Mouse (Mus musculus): ENCODE data around the gene Dcakd. TPM values are rescaled to one million over a fixed set of nuclear protein-coding genes. Genes with fewer than 3 reads are reported as not detected.
A peak's percentile ranks its signal among the peaks of the same experiment; 100 is the strongest.
"Not testable (repeated sequence)": the region's sequence is repeated elsewhere in the genome, so short reads cannot be mapped to it uniquely, and the experiment has no call there.

Gene Dcakd
- total RNA-seq, 4 experiments from 2014 or later: 55.2 to 71.2 (median 63.6) TPM

DNA sequence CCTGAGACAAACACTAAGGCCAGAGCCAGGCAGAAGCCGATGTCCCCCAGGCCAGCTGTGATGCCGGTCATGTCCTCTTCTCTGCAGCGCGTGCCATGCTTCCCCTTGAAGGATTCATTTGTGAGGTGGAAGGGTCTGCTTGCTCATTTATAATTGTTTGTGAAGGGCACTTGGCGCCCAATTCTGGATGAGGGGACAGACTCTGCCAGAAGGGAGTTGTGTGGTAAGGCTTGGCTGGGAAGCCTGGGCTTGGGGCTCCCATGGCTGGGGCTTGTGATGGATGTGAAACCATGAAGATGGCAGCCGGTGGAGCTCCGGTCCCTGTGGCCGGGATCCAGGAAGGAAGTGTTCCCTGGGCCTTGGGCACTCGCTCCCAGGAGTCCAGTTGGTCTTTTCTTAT, 44.0 kb downstream of the Dcakd start:
- no peak for DNase-seq (ENCODE audit: low spot score in 2 of 2)

DNA sequence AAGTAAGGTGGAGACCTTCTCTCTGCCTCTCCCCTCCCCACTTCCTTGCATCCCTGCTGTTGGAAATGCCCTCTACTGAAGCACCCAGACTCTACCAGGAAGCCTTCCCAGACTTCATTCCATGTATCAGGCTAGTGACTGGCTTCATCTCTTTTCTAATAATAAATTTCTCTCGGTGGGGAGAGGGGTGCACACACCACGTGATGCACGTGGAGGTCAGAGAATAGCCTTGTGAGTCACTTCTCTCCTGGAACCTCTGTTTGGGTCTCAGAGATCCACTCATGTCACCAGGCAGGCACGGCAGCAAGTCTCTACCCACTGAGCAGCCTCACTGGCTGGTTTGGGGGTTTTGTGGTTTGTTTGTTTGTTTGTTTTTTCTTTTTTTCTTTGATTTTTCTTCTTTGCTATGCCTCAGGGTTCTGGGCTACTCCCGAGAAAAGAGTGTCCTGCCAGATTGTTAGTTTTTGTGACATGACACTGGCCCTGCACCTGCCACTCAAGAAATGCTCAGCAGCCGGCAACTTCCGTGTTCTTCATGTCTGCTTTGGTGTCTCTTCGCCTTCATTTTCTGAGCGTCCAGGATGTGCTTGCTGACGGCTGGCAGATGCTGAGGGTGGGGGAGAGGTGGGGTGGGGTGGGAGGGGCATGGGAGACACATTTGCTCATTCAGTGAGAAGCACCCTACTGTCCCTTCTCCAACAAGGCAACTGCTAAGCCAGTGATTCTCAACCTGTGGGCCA, 46.8 kb downstream of the Dcakd start:
- no peak for DNase-seq (ENCODE audit: low spot score in 2 of 2)

DNA sequence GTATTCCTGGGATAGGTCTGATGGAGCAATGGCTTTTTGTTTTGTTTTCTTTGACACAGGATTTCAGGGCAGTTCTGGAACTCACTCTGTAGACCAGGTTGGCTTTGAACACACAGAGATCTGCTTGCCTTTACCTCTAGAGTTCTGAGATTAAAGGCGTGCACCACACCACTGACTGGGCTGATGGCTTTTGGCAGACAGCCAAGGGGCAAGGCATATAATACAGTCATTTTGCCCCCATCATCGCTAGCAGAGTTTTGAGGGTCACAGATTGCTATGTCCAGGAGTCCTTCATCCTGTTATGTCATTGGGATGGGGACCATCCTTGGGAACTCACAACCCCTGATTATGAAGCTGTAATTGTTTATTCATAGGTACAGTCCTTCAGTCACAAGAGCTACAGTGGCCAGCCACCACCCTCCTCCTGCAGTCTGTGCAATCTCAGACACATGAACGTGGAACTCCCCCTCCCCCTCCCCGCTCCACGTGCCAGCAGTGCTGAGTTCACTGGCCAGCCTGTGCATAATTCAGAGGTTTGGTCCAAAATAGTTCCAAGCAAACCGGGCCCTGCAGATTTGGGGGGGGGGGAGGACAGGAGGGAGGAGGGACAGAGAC, 50.0 kb downstream of the Dcakd start:
- DNase-seq (ENCODE audit: low spot score in 2 of 2): no peak

DNA sequence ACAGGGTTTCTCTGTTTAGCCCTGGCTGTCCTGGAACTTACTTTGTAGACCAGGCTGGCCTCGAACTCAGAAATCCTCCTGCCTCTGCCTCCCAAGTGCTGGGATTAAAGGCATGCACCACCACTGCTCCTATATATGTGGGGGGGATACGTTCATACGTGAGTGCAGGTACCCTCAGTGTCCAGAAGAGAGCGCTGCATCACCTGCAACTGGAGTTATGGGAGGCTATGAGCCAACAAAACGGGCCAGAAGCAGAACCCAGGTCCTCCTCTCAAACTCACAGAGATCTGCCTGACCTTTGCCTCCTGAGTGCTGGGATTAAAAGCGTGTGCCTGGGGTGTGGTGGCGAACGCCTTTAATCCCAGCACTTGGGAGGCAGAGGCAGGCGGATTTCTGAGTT, 52.2 kb downstream of the Dcakd start:
- not testable (repeated sequence) for DNase-seq (ENCODE audit: low spot score in 2 of 2)

DNA sequence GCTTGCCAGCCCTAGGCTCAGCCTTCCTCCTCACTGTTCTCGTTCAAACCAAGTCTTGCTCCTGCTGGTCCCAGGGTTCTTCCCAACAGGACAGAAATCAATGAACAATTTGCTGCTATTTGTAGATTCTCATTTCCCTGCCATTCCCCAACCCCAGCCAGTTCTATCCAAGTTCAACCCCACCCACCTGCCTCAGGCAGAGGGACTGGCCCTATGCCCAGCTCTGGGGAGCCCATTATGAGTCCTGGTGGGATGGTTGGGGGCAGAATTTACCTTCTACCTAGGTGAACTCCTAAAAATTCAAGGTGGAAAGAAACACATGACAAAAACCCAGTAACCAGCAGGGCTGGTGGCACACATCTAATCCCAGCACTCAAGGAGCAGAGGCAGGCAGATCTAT, 55.8 kb downstream of the Dcakd start:
- DNase-seq (ENCODE audit: low spot score in 2 of 2): no peak

DNA sequence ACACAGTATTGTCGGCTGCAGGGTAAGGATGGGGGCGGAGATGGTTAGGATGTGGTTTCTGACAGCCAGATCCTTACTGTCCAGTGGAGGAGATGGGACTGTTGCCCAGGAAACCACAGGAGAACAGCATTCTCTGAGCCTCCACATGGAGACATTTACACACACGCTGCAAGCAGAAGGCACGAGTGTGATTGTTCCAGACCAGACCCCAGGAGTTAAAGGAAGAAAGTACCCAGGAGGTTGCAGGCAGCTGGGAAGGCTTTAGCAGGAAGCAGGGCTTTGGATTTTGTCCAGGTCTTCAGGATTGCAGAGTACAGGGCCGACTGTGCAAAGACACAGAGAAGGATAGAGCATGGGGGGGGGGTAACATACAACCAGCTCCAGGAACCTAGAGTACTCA, 56.5 kb downstream of the Dcakd start:
- DNase-seq (ENCODE audit: low spot score in 2 of 2): no peak

DNA sequence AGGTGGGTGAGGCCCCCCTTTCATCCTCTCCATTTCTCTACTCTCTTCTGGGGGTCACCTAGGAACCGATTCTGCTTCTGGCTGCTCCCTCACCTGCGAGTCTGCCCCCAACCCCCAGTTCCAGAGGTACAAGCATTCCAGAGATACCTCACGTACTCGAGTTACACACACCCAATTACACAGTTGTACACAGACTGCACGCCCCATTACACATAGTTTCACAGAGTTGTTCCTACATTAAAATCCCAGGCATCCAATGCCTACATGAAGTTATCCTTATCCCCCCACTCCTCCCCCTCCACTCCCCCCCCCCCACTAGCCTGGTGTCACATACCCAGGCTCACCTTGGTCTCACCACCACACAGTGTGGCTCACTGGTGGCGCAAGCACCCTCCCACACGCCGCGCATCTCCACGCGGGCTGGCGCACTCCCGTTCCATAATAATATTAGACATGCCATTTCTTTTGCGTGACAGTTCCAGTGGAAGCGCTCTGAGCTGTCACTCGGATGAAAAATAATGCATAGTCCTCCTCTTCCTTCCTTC, 63.5 kb downstream of the Dcakd start:
- DNase-seq (ENCODE audit: low spot score in 2 of 2): no peak

DNA sequence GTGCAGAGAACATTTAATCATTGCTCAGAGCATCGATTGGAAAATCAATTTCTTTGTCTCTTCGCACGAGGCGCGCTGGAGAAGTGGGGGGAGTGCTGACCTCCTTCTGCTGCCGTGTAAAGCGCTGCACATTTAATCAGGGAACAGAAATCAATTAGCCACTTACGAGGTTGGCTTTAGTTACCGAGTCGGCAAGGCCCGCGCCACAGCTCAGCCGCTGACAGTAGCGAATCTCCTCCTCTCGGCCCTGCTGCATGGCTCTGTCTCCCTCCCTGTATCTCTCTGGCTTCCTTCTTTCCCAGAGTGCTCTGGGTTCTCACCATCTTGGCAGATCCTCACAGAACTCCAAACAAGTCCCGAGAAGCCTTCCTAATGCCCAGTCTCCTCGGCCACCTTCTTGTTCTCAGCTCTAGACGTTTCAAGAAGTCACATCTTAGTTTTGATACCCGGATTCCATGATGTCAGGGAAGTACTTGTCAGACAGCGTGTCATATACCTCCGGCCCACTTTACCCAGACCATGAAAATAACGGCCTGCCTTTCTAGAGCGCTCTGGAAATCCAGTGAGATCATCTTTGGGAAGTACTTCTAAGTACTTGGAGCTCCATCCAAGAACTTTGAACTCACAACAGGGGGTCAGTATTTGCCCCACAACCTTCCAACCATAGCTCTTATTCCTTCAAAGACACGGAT, 64.1 kb downstream of the Dcakd start:
- DNase-seq (ENCODE audit: low spot score in 2 of 2): no peak

DNA sequence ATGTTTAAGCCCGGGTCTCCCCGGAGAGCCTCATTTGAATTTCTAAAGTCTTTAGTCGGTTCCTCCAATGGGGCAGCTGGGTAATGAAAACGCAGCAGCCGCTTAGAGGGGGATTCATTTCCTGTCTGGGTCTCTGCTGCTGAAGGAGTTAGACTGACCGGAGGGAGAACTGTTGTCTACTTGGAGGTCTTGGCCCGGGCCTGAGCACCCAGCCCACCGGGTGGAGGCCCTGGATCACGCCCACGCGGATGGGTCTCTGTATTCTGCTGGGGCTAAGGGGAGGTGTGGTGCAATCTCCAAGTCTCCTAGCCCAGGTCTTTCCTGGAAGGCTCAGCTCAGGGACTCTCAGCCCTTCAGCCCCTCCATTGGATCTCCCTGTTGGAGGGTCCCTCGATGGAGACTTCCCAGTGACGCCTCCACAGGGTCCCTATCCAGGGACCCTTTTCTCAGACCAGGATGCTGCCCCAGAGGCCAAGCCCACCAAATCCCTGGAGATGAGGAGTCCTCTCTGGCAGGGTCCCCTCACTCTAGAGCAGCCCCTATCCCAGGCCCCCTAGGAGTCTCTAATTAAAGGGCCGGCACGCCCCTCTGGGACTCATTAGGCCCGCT, 64.8 kb downstream of the Dcakd start:
- no peak for DNase-seq (ENCODE audit: low spot score in 2 of 2)

DNA sequence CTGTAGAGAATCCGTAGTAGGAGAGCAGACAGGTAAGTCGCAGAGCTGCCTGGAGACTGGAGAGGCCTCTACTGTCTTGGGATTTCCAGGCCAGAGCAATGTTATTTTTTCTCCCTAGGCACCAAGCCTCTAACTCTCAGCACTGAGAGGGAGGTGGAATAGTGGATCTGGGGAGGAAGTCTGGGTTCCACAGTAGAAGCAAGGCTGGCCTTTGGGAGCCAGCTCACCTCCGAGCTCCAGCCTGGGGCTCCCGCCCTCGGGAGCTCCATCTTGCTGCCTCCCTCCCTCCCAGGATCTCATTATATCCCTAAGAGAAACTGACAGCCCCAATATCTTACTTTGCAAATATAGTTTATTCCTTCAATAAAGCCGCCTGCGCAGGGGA, 65.3 kb downstream of the Dcakd start:
- DNase-seq (ENCODE audit: low spot score in 2 of 2): no peak

DNA sequence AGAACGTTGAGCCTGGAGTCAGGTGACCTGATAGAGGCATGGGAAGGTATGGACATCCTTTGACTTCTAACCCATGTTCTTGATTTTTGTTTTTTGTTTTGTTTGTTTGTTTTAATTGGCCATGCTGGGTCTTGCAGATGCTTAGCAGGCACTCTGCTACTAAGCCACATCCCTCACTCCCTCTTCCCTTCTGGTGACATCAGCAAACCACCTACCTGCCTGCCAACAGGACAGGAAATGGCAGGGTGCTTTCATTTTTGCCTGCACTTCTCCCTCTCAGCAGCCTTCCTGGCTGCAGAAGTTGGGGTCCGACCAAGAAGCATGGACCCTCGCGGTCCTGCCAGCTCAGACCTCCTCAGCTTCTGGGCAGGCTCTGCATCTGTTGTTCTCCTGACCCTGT, 67.1 kb downstream of the Dcakd start:
- DNase-seq (ENCODE audit: low spot score in 2 of 2): no peak

DNA sequence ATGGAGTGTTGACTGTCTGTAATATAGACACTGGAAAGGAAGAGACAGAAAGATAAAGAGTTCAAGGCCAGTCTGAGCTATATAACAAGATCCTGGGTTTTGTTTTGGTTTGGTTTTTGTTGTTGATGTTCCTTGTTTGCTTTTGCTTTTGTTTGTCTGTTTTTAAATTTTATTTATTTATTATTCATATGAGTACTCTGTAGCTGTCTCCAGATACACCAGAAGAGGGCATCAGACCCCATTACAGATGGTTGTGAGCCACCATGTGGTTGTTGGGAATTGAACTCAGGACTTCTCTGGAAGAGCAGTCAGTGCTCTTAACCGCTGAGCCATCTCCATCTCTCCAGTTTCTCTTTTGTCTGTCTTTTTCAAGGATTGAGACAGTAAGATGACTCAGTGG, 69.3 kb downstream of the Dcakd start:
- no peak for DNase-seq (ENCODE audit: low spot score in 2 of 2)

DNA sequence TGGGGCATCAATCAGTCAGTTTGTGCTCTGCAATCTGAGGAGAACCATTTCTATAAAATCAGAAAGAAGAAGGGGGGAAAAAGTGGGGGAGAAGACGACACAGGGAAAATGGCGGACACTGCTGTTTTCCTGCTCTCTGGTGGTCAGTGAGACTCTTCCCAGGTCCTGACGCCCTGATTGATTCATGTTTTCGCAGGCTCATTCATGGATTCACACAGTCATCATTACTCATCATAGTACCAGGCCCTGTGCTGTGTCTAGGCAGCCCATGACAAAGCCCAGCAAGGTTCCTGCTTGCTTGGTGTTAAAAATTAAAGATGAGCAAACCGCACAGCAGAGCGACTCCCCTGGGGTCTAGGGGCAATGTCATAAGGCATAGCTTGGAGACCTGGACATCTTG, 69.7 kb downstream of the Dcakd start:
- no peak for DNase-seq (ENCODE audit: low spot score in 2 of 2)

DNA sequence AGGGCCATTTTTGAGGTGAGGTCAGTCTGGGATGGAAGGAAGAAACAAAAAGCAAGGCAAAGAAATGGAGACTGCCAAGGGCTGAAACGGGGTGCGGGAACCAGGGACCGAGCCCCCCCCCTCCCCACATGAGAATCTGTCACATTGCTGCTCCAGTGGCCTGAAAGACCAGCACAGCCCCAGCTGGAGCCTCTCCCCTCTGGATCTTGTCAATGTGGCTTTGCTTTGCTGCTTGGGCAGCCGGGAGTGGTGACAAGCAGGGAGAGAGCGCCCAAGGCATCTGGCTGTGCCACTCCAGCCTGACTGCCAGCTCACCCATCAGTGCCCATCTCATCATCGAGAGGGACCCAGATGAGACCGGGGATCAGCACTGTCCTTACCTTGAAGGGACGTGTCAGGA, 70.4 kb downstream of the Dcakd start:
- DNase-seq (ENCODE audit: low spot score in 2 of 2): no peak

DNA sequence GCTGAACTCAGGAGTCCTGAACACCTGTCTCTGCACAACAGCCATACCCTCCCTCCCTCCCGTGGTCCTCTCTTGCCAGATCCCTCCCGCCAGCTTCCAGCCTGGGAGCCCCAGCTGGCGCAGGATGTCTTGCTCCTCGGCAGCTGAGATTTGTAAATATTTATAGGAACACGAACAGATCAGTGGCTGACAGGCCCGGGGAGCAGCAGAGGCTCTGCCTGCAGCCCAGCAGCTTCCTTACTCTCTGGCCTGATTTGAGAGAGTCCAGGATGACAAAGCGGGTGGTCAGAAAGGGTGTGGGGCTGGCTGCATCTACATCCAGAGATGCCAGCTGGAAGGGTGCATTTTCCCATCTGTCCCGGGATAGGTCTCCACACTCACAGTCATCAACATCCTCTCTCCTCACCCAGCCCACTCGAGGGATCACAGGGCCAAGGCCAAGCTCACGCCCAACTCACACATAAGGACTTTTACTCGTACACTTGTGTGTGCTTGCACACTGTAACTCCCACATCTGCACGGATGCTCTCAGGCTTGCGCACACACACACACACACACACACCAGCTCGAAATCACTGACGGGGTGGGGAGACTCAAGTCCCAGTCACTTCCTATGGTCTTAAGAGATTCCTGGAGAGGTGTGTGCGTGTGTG, 71.0 kb downstream of the Dcakd start:
- DNase-seq (ENCODE audit: low spot score in 2 of 2): no peak

DNA sequence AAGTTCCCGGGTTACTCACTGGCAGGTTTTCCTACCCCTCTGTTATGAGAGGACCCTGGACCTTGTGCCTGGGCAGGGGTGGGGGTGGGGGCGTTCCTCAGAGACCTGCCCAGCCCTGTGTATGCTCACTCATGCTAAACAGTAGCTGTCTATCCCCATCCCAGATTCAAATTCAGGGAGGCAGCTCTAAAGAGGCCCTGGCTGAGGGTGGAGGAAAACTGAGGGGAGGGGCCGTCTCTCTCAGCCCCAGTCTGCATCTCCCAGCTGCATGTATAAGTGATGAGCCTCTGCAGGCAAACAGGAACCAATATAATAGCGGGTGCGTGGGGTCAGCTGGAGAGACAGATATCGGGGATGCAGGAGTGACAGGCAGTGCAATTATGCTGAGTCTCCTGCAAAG, 75.2 kb downstream of the Dcakd start:
- DNase-seq (ENCODE audit: low spot score in 2 of 2): no peak

DNA sequence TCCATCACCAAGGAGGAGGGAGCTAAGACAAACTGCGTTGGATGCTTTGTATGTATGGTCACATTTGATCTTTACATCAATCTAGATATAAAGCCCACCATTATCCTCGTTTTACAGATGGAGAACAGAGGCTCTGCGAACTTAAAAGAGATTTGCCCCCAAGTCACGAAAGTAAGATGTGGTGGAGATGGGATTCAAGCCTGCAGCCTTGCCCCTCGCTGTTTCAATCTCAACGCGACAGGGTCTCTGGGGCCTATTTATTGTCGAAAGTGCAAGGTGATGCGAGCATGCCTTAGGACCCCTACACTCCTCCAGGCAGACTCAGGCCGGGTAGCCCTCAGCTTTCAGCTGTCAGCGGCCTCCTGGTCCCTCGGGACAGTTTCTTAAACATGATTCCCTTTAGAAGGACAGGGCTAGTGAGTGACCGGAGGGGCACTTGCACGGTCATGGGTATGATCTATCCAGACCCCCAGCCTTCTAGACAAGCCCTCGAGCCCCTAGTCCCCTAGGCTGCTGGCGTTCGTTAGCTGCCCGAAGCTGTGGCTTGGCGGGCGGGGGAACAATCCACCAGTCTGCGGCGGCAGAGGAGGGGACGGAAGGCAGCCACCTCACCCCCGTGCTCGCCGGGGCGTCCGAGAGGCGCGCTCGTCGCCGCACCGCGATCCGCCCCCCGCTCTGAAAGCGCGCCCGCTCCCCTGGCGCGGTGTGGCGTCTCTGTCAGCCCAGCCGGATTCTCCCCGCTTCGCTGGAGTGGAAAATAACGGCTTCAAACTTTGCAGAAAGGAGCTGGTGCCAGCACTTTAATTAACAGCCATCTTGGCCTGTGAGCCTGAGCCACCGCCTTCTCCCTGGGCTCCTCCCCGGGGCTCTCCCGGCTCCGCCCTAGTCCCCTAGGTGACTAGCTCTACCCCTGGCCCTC, 79.8 kb downstream of the Dcakd start:
- peak in 1 of 2 experiments; percentile 29 for DNase-seq (ENCODE audit: low spot score in 2 of 2)

DNA sequence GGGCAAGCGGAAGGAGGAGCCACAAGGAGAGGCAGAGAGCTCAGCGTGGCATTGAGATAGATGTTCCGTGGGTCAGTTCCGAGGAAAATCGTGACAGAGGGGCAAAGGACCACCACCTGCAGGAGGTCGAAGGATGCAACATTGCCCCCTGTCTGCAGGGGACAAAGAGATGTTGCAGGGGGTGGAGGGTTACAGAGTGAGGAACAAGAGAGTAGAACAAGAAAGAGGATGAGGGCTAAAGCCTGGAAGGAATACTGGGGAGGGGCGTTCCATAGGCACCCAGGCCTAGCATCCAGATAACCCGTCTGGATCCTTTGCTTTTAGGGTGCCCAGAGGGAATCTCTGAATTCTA, 81.2 kb downstream of the Dcakd start:
- no peak for DNase-seq (ENCODE audit: low spot score in 2 of 2)

DNA sequence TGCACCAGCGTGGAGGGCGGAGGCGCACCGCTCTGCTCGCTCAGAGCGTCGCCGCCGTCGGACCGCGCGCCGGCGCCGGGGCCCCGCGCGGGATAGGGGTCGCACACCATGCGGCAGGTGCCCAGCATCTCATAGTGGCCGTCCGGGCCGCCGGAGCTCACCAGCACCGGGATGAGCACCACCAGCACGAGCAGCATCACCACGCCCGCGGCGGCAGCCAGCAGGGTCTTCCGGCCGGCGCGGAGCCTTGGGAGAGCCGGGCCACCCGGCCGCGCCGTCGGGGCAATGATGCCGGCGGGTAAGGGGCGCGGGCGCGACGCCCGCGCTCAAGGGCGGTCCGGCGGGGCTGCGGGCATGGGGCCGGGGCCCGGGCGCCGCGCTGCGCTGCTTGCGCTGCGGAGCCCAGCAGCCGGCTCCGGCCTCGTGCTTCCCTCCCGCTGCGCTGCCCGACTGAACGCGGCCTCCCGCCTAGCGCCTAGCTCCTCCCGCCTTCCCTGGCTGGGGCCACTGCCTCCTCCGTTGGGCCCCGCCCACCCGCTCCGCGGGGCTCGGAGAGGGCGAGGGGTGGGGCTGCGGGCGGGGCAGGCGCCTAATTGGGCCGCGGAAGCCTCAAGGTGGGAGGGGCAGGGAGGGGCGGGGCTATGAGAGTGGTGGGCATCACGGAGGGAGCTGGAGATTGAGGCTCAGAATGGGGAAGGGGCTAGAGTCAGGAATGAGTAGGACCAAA, 81.7 kb downstream of the Dcakd start, which contains the start of gene C1ql1:
Gene C1ql1, minus strand, starts transcription at position 424 of the 727 bp plus-strand sequence.
- DNase-seq (ENCODE audit: low spot score in 2 of 2): peak; percentile 32 to 39

All from layer of hippocampus, adult 8-10 months (tissue).